Mouse (Mus musculus) urinary bladder, adult 18-20 months (tissue): Measurements from ENCODE around the gene Ibtk.

Experiments
- DNase-seq, 2 experiments: peaks; one replicate each; pipeline ENCODE4 v3.0.0; 2022; ENCODE audit warnings: low spot score in 2 of 2, mixed read lengths in 2 of 2

Ibtk gene

GRCm38 (mm10) chr9:85701981-85702380 lies 47.2 kb downstream of the Ibtk start:
- DNase-seq = no peak

- no peak for DNase-seq
These were observed 53.5 kb downstream of the Ibtk start for GRCm38 (mm10) chr9:85695606-85696005.

GRCm38 (mm10) chr9:85693231-85694116 lies 55.7 kb downstream of the Ibtk start:
- no peak for DNase-seq

- DNase-seq = no peak
These were observed 64.1 kb downstream of the Ibtk start for GRCm38 (mm10) chr9:85685010-85685409.

GRCm38 (mm10) chr9:85675131-85675905 lies 73.8 kb downstream of the Ibtk start:
- DNase-seq = no peak

GRCm38 (mm10) chr9:85673907-85674481 lies 75.1 kb downstream of the Ibtk start:
- no peak for DNase-seq

GRCm38 (mm10) chr9:85671582-85672331 lies 77.4 kb downstream of the Ibtk start:
- DNase-seq = no peak

GRCm38 (mm10) chr9:85664316-85664715 lies 84.8 kb downstream of the Ibtk start:
- no peak for DNase-seq

- no peak for DNase-seq
These were observed 85.3 kb downstream of the Ibtk start for GRCm38 (mm10) chr9:85663810-85664209.

- DNase-seq = no peak
These were observed 86.0 kb downstream of the Ibtk start for GRCm38 (mm10) chr9:85663091-85663490.

GRCm38 (mm10) chr9:85653401-85653800 lies 95.7 kb downstream of the Ibtk start:
- no peak for DNase-seq

- DNase-seq = no peak
These were observed 110.9 kb downstream of the Ibtk start for GRCm38 (mm10) chr9:85638276-85638675.
